ENCODE assay signal across 18 mouse cellular contexts in the genomic region with DNA sequence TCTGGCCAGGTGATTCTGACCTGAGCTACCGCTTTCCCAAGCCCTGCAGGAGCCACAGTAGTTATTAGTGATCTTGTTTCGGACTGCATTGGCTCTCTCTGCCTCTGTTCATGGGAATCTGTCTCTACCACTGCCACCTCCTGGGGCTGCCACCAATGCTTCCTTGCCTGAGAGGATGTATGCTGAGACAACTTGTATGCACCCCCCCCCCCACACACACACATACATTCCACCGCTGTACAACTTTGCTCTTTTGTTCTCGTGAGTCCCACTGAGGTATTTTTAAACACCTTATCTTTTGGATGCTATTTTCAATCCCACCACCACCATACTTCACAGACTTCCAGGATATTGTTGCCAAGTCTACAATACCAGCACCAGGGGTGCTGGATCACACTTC.
"Had no signal": no experiment of that assay in that cellular context is flagged by ENCODE, and none has a peak within 500 bp of the region (broad histone marks: within the 10 kb centered on the region; RNA-seq: fewer than 3 reads in every experiment).

No protein-coding gene starts in this region.

- ATAC-seq: midbrain, embryonic 16.5 days had no signal

- H3K36me3 ChIP-seq: midbrain, embryonic 10.5 days; midbrain, embryonic 12.5 days; neural tube, embryonic 13.5 days; neural tube, embryonic 15.5 days had no signal

- H3K4me2 ChIP-seq: lung, embryonic 14.5 days; midbrain, embryonic 12.5 days; neural tube, embryonic 13.5 days; neural tube, embryonic 15.5 days had no signal

- DNase-seq: lung, embryonic 14.5 days; lung, postnatal 10 days; lung, postnatal 4 days; midbrain, embryonic 14.5 days; retina, postnatal 1 day; right cerebral cortex, adult 18-20 months; right cerebral cortex, postnatal 25 days; right cerebral cortex, postnatal 4 days; spleen, adult 18-20 months; thymus, adult 18-20 months; thymus, postnatal 14 days; thymus, postnatal 36 days had no signal

- H3K4me1 ChIP-seq: midbrain, embryonic 10.5 days; midbrain, embryonic 12.5 days; neural tube, embryonic 13.5 days; neural tube, embryonic 15.5 days had no signal

- H3K9ac ChIP-seq: lung, embryonic 14.5 days; midbrain, embryonic 12.5 days; neural tube, embryonic 13.5 days; neural tube, embryonic 15.5 days had no signal

- H3K27ac ChIP-seq: midbrain, embryonic 10.5 days; midbrain, embryonic 12.5 days; neural tube, embryonic 13.5 days; neural tube, embryonic 15.5 days had no signal

- H3K4me3 ChIP-seq: midbrain, embryonic 10.5 days; midbrain, embryonic 12.5 days; myocyte; neural tube, embryonic 13.5 days; neural tube, embryonic 15.5 days had no signal

- H3K27me3 ChIP-seq: midbrain, embryonic 12.5 days; neural tube, embryonic 13.5 days; neural tube, embryonic 15.5 days had no signal

- H3K9me3 ChIP-seq: midbrain, embryonic 10.5 days; midbrain, embryonic 12.5 days; neural tube, embryonic 13.5 days; neural tube, embryonic 15.5 days had no signal
